Comparison of ENCODE assay signal across 18 mouse cellular contexts in genomic region chr8:114882936-114883606, GRCm38 (mm10).
DNase-seq lines count a peak whose midpoint lies in the region; ATAC-seq and TF ChIP-seq lines count a peak whose summit lies in the region.
"Had no signal": no experiment of that assay in that cellular context is flagged by ENCODE, and none has a peak within 500 bp of the region (broad histone marks: within the 10 kb centered on the region; RNA-seq: fewer than 3 reads in every experiment).

No protein-coding gene starts in this region.

- DNase-seq in heart, postnatal 36 days: no peak
- no peak for DNase-seq in kidney, adult 18-20 months
- no peak for DNase-seq in lung, postnatal 0 days (ENCODE audit: low spot score)
- DNase-seq in lung, postnatal 4 days: no peak
- DNase-seq: adrenal gland, postnatal 36 days; cerebellum, adult 2 months; right cerebral cortex, adult 18-20 months; thymus, adult 18-20 months had no signal

- 0 out of 2 replicates have a peak, but pooled peaks cover under 1% of the 10 kb centered on the region for H3K27me3 ChIP-seq in heart, embryonic 13.5 days (replicated peaks)
- H3K27me3 ChIP-seq in kidney, embryonic 16.5 days (ENCODE audit: insufficient read depth, low read length): no peaks in the 10 kb centered on the region
- H3K27me3 ChIP-seq in lung, postnatal 0 days (replicated peaks; ENCODE audit: insufficient read depth, low read length): no peaks in the 10 kb centered on the region
- H3K27me3 ChIP-seq: liver, embryonic 15.5 days; stomach, embryonic 15.5 days had no signal

- 72% methylated on average over 11 of the region's 11 CpGs for WGBS in heart, embryonic 13.5 days
- WGBS in kidney, embryonic 16.5 days: 72% methylated on average over 11 of the region's 11 CpGs
- 77% methylated on average over 11 of the region's 11 CpGs for WGBS in lung, postnatal 0 days

- no peak overlapping the region for H3K9ac ChIP-seq in heart, embryonic 13.5 days
- no peak overlapping the region for H3K9ac ChIP-seq in kidney, embryonic 16.5 days (replicated peaks; ENCODE audit: low read length)
- no peak overlapping the region for H3K9ac ChIP-seq in lung, postnatal 0 days (replicated peaks; ENCODE audit: low read depth)
- H3K9ac ChIP-seq: hindbrain, embryonic 13.5 days; limb, embryonic 12.5 days; liver, embryonic 15.5 days; midbrain, embryonic 13.5 days; neural tube, embryonic 13.5 days; stomach, embryonic 15.5 days had no signal

- no peak for ATAC-seq in heart, embryonic 13.5 days (ENCODE audit: extremely low read depth, insufficient number of reproducible peaks, low FRiP score, low TSS enrichment)
- 0 out of 2 replicates have a peak, but pooled peaks have one; percentile 1 for ATAC-seq in kidney, embryonic 16.5 days (ENCODE audit: low FRiP score, low TSS enrichment)
- no peak for ATAC-seq in lung, postnatal 0 days
- no peak for ATAC-seq in monocyte, adult 5-6 weeks (replicated peaks; ENCODE audit: insufficient number of reproducible peaks, low FRiP score, low TSS enrichment, poor library complexity, severe bottlenecking)
- ATAC-seq in megakaryocyte progenitor cell, adult 5-6 weeks (replicated peaks; ENCODE audit: poor library complexity): no peak
- ATAC-seq: midbrain, embryonic 13.5 days had no signal

- H3K4me3 ChIP-seq in heart, embryonic 13.5 days: no peak overlapping the region
- H3K4me3 ChIP-seq in kidney, embryonic 16.5 days (ENCODE audit: low read length): no peak overlapping the region
- no peak overlapping the region for H3K4me3 ChIP-seq in lung, postnatal 0 days (ENCODE audit: low read depth, low read length)
- H3K4me3 ChIP-seq: hindbrain, embryonic 13.5 days; limb, embryonic 12.5 days; liver, embryonic 15.5 days; midbrain, embryonic 13.5 days; neural tube, embryonic 13.5 days; stomach, embryonic 15.5 days had no signal

- H3K36me3 ChIP-seq in heart, embryonic 13.5 days: no peaks in the 10 kb centered on the region
- H3K36me3 ChIP-seq in kidney, embryonic 16.5 days (ENCODE audit: insufficient read depth, low read length): no peaks in the 10 kb centered on the region
- H3K36me3 ChIP-seq in lung, postnatal 0 days (ENCODE audit: insufficient read depth, low read length): no peaks in the 10 kb centered on the region
- H3K36me3 ChIP-seq: hindbrain, embryonic 13.5 days; limb, embryonic 12.5 days; liver, embryonic 15.5 days; midbrain, embryonic 13.5 days; neural tube, embryonic 13.5 days; stomach, embryonic 15.5 days had no signal

- no peak overlapping the region for H3K4me2 ChIP-seq in heart, embryonic 13.5 days
- H3K4me2 ChIP-seq in kidney, embryonic 16.5 days (replicated peaks; ENCODE audit: low read depth, low read length): no peak overlapping the region
- no peak overlapping the region for H3K4me2 ChIP-seq in lung, postnatal 0 days (replicated peaks; ENCODE audit: low read depth, low read length)
- H3K4me2 ChIP-seq: hindbrain, embryonic 13.5 days; limb, embryonic 12.5 days; liver, embryonic 15.5 days; midbrain, embryonic 13.5 days; neural tube, embryonic 13.5 days; stomach, embryonic 15.5 days had no signal

- peaks cover 61% of the 10 kb centered on the region for H3K4me1 ChIP-seq in heart, embryonic 13.5 days
- peaks cover 43% of the 10 kb centered on the region for H3K4me1 ChIP-seq in kidney, embryonic 16.5 days (ENCODE audit: insufficient read depth, low read length)
- H3K4me1 ChIP-seq in lung, postnatal 0 days (ENCODE audit: insufficient read depth, low read depth, low read length): no peaks in the 10 kb centered on the region

- no peak for TF ChIP-seq CTCF in lung, postnatal 0 days (IDR thresholded peaks at IDR 0.05)

- TF ChIP-seq EP300 in lung, postnatal 0 days (IDR thresholded peaks at IDR 0.05): no peak

- no peaks in the 10 kb centered on the region for H3K9me3 ChIP-seq in heart, embryonic 13.5 days
- no peaks in the 10 kb centered on the region for H3K9me3 ChIP-seq in kidney, embryonic 16.5 days (ENCODE audit: low read length)
- H3K9me3 ChIP-seq in lung, postnatal 0 days (ENCODE audit: low read length): no peaks in the 10 kb centered on the region
- H3K9me3 ChIP-seq: hindbrain, embryonic 13.5 days; limb, embryonic 12.5 days; liver, embryonic 15.5 days; midbrain, embryonic 13.5 days; neural tube, embryonic 13.5 days; stomach, embryonic 15.5 days had no signal

- intact Hi-C loops in heart, postnatal 36 days (cut with DNase I): no loop called here

- H3K27ac ChIP-seq in heart, embryonic 13.5 days (replicated peaks): peak overlapping the region; percentile 34; the same call in 1 of the 2 replicates
- H3K27ac ChIP-seq in kidney, embryonic 16.5 days (ENCODE audit: low read length): peak overlapping the region; percentile 49
- peak overlapping the region; percentile 54; the same call in 1 of the 2 replicates for H3K27ac ChIP-seq in lung, postnatal 0 days (ENCODE audit: low read length)
- H3K27ac ChIP-seq: hindbrain, embryonic 13.5 days; limb, embryonic 12.5 days; midbrain, embryonic 13.5 days; neural tube, embryonic 13.5 days; stomach, embryonic 15.5 days had no signal
